Mouse (Mus musculus) MEL (cell line): ENCODE data around the gene Poglut1. TPM values are rescaled to one million over a fixed set of nuclear protein-coding genes. Genes with fewer than 3 reads are reported as not detected.

Source experiments
- DNase-seq: peaks from one replicate; pipeline ENCODE4 v3.0.0; 2011; ENCODE audit warnings: low read depth, low spot score
- H3K27ac ChIP-seq: 2 replicates; pipeline ENCODE4 v1.5.1; 2012; ENCODE audit warnings: low read depth, mild to moderate bottlenecking, control low read depth, low read length, moderate library complexity; ENCODE audit not compliant: control insufficient read depth
- H3K27me3 ChIP-seq, 2 experiments: fragments of 150-350 bp in 1 of 2; sonication (generic) in 1 of 2; 2 replicates each; pipeline ENCODE4 v1.6.1; 2012; ENCODE audit warnings: low read length in 2 of 2, mild to moderate bottlenecking in 2 of 2, improper control_type of control experiment in 1 of 2, moderate library complexity in 1 of 2; ENCODE audit not compliant: insufficient read depth in 2 of 2, control insufficient read depth in 1 of 2
- H3K36me3 ChIP-seq, 2 experiments: 2 replicates each; pipeline ENCODE4 v1.6.1; 2012 to 2014; ENCODE audit warnings: low read length in 2 of 2, improper control_type of control experiment in 1 of 2, inconsistent platforms in 1 of 2, mild to moderate bottlenecking in 1 of 2; ENCODE audit not compliant: insufficient read depth in 2 of 2, control insufficient read depth in 1 of 2
- H3K4me1 ChIP-seq, 2 experiments: fragments of 150-350 bp in 1 of 2; sonication (generic) in 1 of 2; 2 replicates each; pipeline ENCODE4 v1.6.1; 2012; ENCODE audit warnings: low read length in 2 of 2, improper control_type of control experiment in 1 of 2, mild to moderate bottlenecking in 1 of 2; ENCODE audit not compliant: insufficient read depth in 2 of 2, control insufficient read depth in 1 of 2
- H3K4me3 ChIP-seq, 2 experiments: fragments of 150-350 bp in 1 of 2; sonication (generic) in 1 of 2; 2 replicates each; pipeline ENCODE4 v1.5.1; 2012; ENCODE audit warnings: low read depth in 2 of 2, low read length in 2 of 2, mild to moderate bottlenecking in 2 of 2, moderate library complexity in 2 of 2, control low read depth in 1 of 2, improper control_type of control experiment in 1 of 2; ENCODE audit not compliant: control insufficient read depth in 1 of 2, insufficient read depth in 1 of 2
- H3K79me2 ChIP-seq: 2 replicates; pipeline ENCODE4 v1.6.1; 2012; ENCODE audit warnings: mild to moderate bottlenecking, low read length, moderate library complexity; ENCODE audit not compliant: control insufficient read depth, poor library complexity, insufficient read depth
- H3K9ac ChIP-seq: 2 replicates; pipeline ENCODE4 v1.6.1; 2012; ENCODE audit warnings: low read depth, mild to moderate bottlenecking, control low read depth, low read length, moderate library complexity; ENCODE audit not compliant: control insufficient read depth, poor library complexity, severe bottlenecking
- H3K9me3 ChIP-seq: fragments of 150-350 bp; sonication (generic); replicated peaks from 2 replicates; pipeline ENCODE4 v1.6.1; 2012; ENCODE audit warnings: mild to moderate bottlenecking, low read length, improper control_type of control experiment, moderate library complexity; ENCODE audit not compliant: insufficient read depth
- BHLHE40 ChIP-seq: IDR thresholded peaks from 2 replicates; pipeline ENCODE4 v1.6.1; 2012; ENCODE audit warnings: low read depth, mild to moderate bottlenecking, inconsistent platforms, low read length, improper control_type of control experiment, borderline replicate concordance
- E2F4 ChIP-seq: IDR thresholded peaks from 2 replicates; pipeline ENCODE4 v1.6.1; 2011; ENCODE audit warnings: low read depth, low read length, improper control_type of control experiment, borderline replicate concordance
- ELF1 ChIP-seq: IDR thresholded peaks from 2 replicates; pipeline ENCODE4 v1.6.1; 2014; ENCODE audit warnings: low read depth, mild to moderate bottlenecking, inconsistent platforms, low read length, improper control_type of control experiment, moderate library complexity
- EP300 ChIP-seq, 2 experiments: IDR thresholded peaks; 2 replicates each; pipeline ENCODE4 v1.6.1; 2011; ENCODE audit warnings: improper control_type of control experiment in 2 of 2, low read length in 2 of 2, low read depth in 1 of 2, mild to moderate bottlenecking in 1 of 2
- ETS1 ChIP-seq: IDR thresholded peaks from 2 replicates; pipeline ENCODE4 v1.6.1; 2012; ENCODE audit warnings: low read depth, mild to moderate bottlenecking, inconsistent platforms, low read length, improper control_type of control experiment, moderate library complexity
- KAT2A ChIP-seq: conservative IDR thresholded peaks from 2 replicates; pipeline ENCODE4 v1.6.1; 2012; ENCODE audit warnings: low read depth, low read length, improper control_type of control experiment, inconsistent platforms
- MAFK ChIP-seq: IDR thresholded peaks from 2 replicates; pipeline ENCODE4 v1.6.1; 2011; ENCODE audit warnings: low read depth, mild to moderate bottlenecking, low read length, improper control_type of control experiment, borderline replicate concordance
- MEF2A ChIP-seq: IDR thresholded peaks from 2 replicates; pipeline ENCODE4 v1.6.1; 2014; ENCODE audit warnings: low read depth, mild to moderate bottlenecking, inconsistent platforms, low read length, improper control_type of control experiment; ENCODE audit not compliant: poor library complexity, insufficient replicate concordance, severe bottlenecking; ENCODE audit errors: extremely low read depth
- MXI1 ChIP-seq: IDR thresholded peaks from 2 replicates; pipeline ENCODE4 v1.6.1; 2011; ENCODE audit warnings: mild to moderate bottlenecking, low read depth, low read length, improper control_type of control experiment
- MYC ChIP-seq: IDR thresholded peaks from 2 replicates; pipeline ENCODE4 v1.6.1; 2011; ENCODE audit warnings: low read depth, mild to moderate bottlenecking, low read length, improper control_type of control experiment, moderate library complexity
- POLR2AphosphoS5 ChIP-seq: IDR thresholded peaks from 2 replicates; pipeline ENCODE4 v1.6.1; 2012; ENCODE audit warnings: low read depth, borderline replicate concordance, mild to moderate bottlenecking, inconsistent platforms, low read length, moderate library complexity, mixed read lengths
- RAD21 ChIP-seq: IDR thresholded peaks from 2 replicates; pipeline ENCODE4 v1.6.1; 2011; ENCODE audit warnings: mild to moderate bottlenecking, low read depth, low read length, improper control_type of control experiment
- RCOR1 ChIP-seq: IDR thresholded peaks from 2 replicates; pipeline ENCODE4 v1.6.1; 2012; ENCODE audit warnings: low read depth, mild to moderate bottlenecking, inconsistent platforms, low read length, improper control_type of control experiment
- SIN3A ChIP-seq: IDR thresholded peaks from 2 replicates; pipeline ENCODE4 v1.6.1; 2012; ENCODE audit warnings: low read length, improper control_type of control experiment, inconsistent platforms
- SMC3 ChIP-seq: IDR thresholded peaks from 2 replicates; pipeline ENCODE4 v1.6.1; 2011; ENCODE audit warnings: low read depth, low read length, improper control_type of control experiment
- TAL1 ChIP-seq: IDR thresholded peaks from 2 replicates; pipeline ENCODE4 v1.6.1; 2012; ENCODE audit warnings: mild to moderate bottlenecking, inconsistent platforms, low read length, moderate library complexity, mixed read lengths
- USF2 ChIP-seq, 2 experiments: IDR thresholded peaks; 2 replicates each; pipeline ENCODE4 v1.6.1; 2011 to 2012; ENCODE audit warnings: improper control_type of control experiment in 2 of 2, low read length in 2 of 2, borderline replicate concordance in 1 of 2, inconsistent platforms in 1 of 2, low read depth in 1 of 2, mild to moderate bottlenecking in 1 of 2; ENCODE audit not compliant: insufficient read depth in 1 of 2
- ZC3H11A ChIP-seq: IDR thresholded peaks from 2 replicates; pipeline ENCODE4 v1.6.1; 2012; ENCODE audit warnings: low read depth, mild to moderate bottlenecking, inconsistent platforms, low read length, improper control_type of control experiment
- polyA plus RNA-seq, 2 experiments: library from polyadenylated mRNA; stranded (reverse) in 1 of 2; unstranded in 1 of 2; fragments of >175 nt in 1 of 2; fragments of >200 nt in 1 of 2; gene quantifications; 2 replicates each; pipeline versions ENCODE4 v1.2.1 to v1.2.4; 2012; ENCODE audit warnings: low replicate concordance in 2 of 2, low read depth in 1 of 2; ENCODE audit not compliant: insufficient read length in 2 of 2, insufficient read depth in 1 of 2, missing spikeins in 1 of 2
- total RNA-seq: library from RNA; depleted of rRNA; stranded (reverse); fragments of 300-350 nt; gene quantifications from 2 replicates; pipeline ENCODE4 v1.2.3, GENCODE M21; 2012

Gene Poglut1
- total and polyA plus RNA-seq, 3 experiments, result 17.9 to 28.6 TPM; not detected in 1

- Histone ChIP-seq H3K9me3 (no peaks in the 10 kb centered on the region), H3K27me3 (no peaks in the 10 kb centered on the region), H3K79me2 (no peaks in the 10 kb centered on the region), H3K27ac (no peak overlapping the region), H3K4me1 (no peaks in the 10 kb centered on the region), H3K9ac (no peak overlapping the region), H3K4me3 (no peak overlapping the region), H3K36me3 (peaks cover 0 to 10% of the 10 kb centered on the region in 2 experiments; a peak in 2 of 4 replicates)
- no peak for DNase-seq
- no peak for TF ChIP-seq MYC
- no peak for TF ChIP-seq RCOR1
- TF ChIP-seq USF2 (IDR thresholded peaks at IDR 0.05; ENCODE audit: borderline replicate concordance in 1 of 2, insufficient read depth in 1 of 2, low read depth in 1 of 2, low read length in 2 of 2), result no peak
- no peak for TF ChIP-seq SMC3
- no peak for TF ChIP-seq EP300 (IDR thresholded peaks at IDR 0.05; ENCODE audit: low read depth in 1 of 2, low read length in 2 of 2)
Measured at GRCm38 (mm10) chr16:38592946-38593345, 42.9 kb upstream of the Poglut1 start.

GRCm38 (mm10) chr16:38592026-38592678 is 42.1 kb upstream of the Poglut1 start:
- TF ChIP-seq SIN3A (no peak), MXI1 (no peak), POLR2AphosphoS5 (no peak), ZC3H11A (no peak), E2F4 (no peak), RCOR1 (no peak), MEF2A (no peak), ELF1 (no peak), ETS1 (no peak), BHLHE40 (no peak), RAD21 (no peak), TAL1 (no peak), KAT2A (no peak), MAFK (no peak)
- H3K36me3 ChIP-seq, result peaks cover 0 to 10% of the 10 kb centered on the region in 2 experiments; a peak in 2 of 4 replicates

More at GRCm38 (mm10) chr16:38592026-38592678, 42.1 kb upstream of the Poglut1 start:
- Histone ChIP-seq H3K4me3 (no peak overlapping the region), H3K4me1 (no peaks in the 10 kb centered on the region), H3K9me3 (no peaks in the 10 kb centered on the region), H3K79me2 (no peaks in the 10 kb centered on the region), H3K27ac (no peak overlapping the region), H3K27me3 (no peaks in the 10 kb centered on the region), H3K9ac (no peak overlapping the region)
- no peak for DNase-seq
